Mouse (Mus musculus) midbrain, embryonic 16.5 days (tissue): Measurements from ENCODE around the gene Mapk6. TPM values are rescaled to one million over a fixed set of nuclear protein-coding genes. Genes with fewer than 3 reads are reported as not detected.

Source experiments
- ATAC-seq: fragments of 200-750 bp; cut with Nextera tagmentation; 2 replicates; pipeline ENCODE4 v1.8.0; 2017; ENCODE audit warnings: moderate TSS enrichment
- H3K27ac ChIP-seq: fragments of 300-500 bp; sonication (generic); 2 replicates; pipeline ENCODE4 v1.5.1; 2014; ENCODE audit warnings: mild to moderate bottlenecking, low read length, mixed read lengths
- H3K27me3 ChIP-seq: fragments of 300-500 bp; sonication (generic); 2 replicates; pipeline ENCODE4 v1.6.1; 2014; ENCODE audit warnings: low read depth, low read length, mixed read lengths; ENCODE audit not compliant: control insufficient read depth, insufficient read depth
- H3K36me3 ChIP-seq: fragments of 300-500 bp; sonication (generic); 2 replicates; pipeline ENCODE4 v1.6.1; 2014; ENCODE audit warnings: mild to moderate bottlenecking, low read length, moderate library complexity, mixed read lengths; ENCODE audit not compliant: control insufficient read depth, insufficient read depth
- H3K4me1 ChIP-seq: fragments of 300-500 bp; sonication (generic); 2 replicates; pipeline ENCODE4 v1.6.1; 2014; ENCODE audit warnings: mild to moderate bottlenecking, low read length, mixed read lengths; ENCODE audit not compliant: control insufficient read depth, insufficient read depth
- H3K4me2 ChIP-seq: fragments of 300-500 bp; sonication (generic); 2 replicates; pipeline ENCODE4 v1.6.1; 2014; ENCODE audit warnings: mild to moderate bottlenecking, low read length, mixed read lengths
- H3K4me3 ChIP-seq: fragments of 300-500 bp; sonication (generic); 2 replicates; pipeline ENCODE4 v1.5.1; 2014; ENCODE audit warnings: low read depth, mild to moderate bottlenecking, low read length, moderate library complexity, mixed read lengths
- H3K9ac ChIP-seq: fragments of 300-500 bp; sonication (generic); 2 replicates; pipeline ENCODE4 v1.6.1; 2014; ENCODE audit warnings: low read depth, low read length, mixed read lengths
- H3K9me3 ChIP-seq: fragments of 300-500 bp; sonication (generic); replicated peaks from 2 replicates; pipeline ENCODE4 v1.6.1; 2014; ENCODE audit warnings: mild to moderate bottlenecking, low read length, mixed read lengths; ENCODE audit not compliant: control insufficient read depth, poor library complexity, severe bottlenecking
- WGBS: fragments of 180-500 bp; shearing (Covaris S2); extraction: QIAGEN DNeasy Blood & Tissue Kit; methylation state at CpG from one replicate; pipeline ENCODE4 v1.1.7; 2014; 5-methylcytosine and 5-hydroxymethylcytosine counted together
- polyA plus RNA-seq: library from polyadenylated mRNA; unstranded; fragments of >200 nt; fragmentation: Nextera tagmentation; extraction: Ambion mirVana; gene quantifications from 2 replicates; pipeline ENCODE4 v1.2.1, GENCODE M21; 2015

Mapk6 gene
- polyA plus RNA-seq, 1 experiment from 2014 or later, result 147 TPM

- Histone ChIP-seq H3K9ac (no peak overlapping the region), H3K4me2 (no peak overlapping the region), H3K36me3 (no peaks in the 10 kb centered on the region), H3K9me3 (no peaks in the 10 kb centered on the region), H3K4me1 (no peaks in the 10 kb centered on the region), H3K27ac (no peak overlapping the region), H3K27me3 (no peaks in the 10 kb centered on the region), H3K4me3 (no peak overlapping the region)
- ATAC-seq, result no peak
- 81% methylated on average over 9 of the region's 9 CpGs for WGBS
These were observed 52.6 kb downstream of the Mapk6 start for GRCm38 (mm10) chr9:75357087-75357654.

- WGBS, result 90% methylated on average over 4 of the region's 4 CpGs
- Histone ChIP-seq H3K27me3 (no peaks in the 10 kb centered on the region), H3K9ac (no peak overlapping the region), H3K4me3 (no peak overlapping the region), H3K9me3 (no peaks in the 10 kb centered on the region), H3K27ac (no peak overlapping the region), H3K4me2 (no peak overlapping the region), H3K4me1 (no peaks in the 10 kb centered on the region), H3K36me3 (no peaks in the 10 kb centered on the region)
- ATAC-seq, result no peak
These were observed 54.0 kb downstream of the Mapk6 start for GRCm38 (mm10) chr9:75355783-75356182.

- Histone ChIP-seq H3K4me2 (no peak overlapping the region), H3K4me3 (no peak overlapping the region), H3K27me3 (no peaks in the 10 kb centered on the region), H3K4me1 (no peaks in the 10 kb centered on the region), H3K27ac (no peak overlapping the region), H3K9ac (no peak overlapping the region), H3K36me3 (no peaks in the 10 kb centered on the region), H3K9me3 (no peaks in the 10 kb centered on the region)
- no peak for ATAC-seq
- 73% methylated on average over 8 of the region's 8 CpGs for WGBS
These were observed 56.7 kb downstream of the Mapk6 start for GRCm38 (mm10) chr9:75353094-75353493.

GRCm38 (mm10) chr9:75348641-75349040, 61.2 kb downstream of the Mapk6 start:
- ATAC-seq, result no peak
- Histone ChIP-seq H3K4me2 (no peak overlapping the region), H3K9me3 (no peaks in the 10 kb centered on the region), H3K9ac (no peak overlapping the region), H3K36me3 (peaks cover 13% of the 10 kb centered on the region), H3K4me3 (no peak overlapping the region), H3K27ac (no peak overlapping the region), H3K4me1 (no peaks in the 10 kb centered on the region), H3K27me3 (no peaks in the 10 kb centered on the region)
- 57% methylated on average over 3 of the region's 3 CpGs for WGBS

- no peaks in the 10 kb centered on the region for H3K4me1 ChIP-seq
- 92% methylated on average over 17 of the region's 17 CpGs for WGBS
- no peak overlapping the region for H3K9ac ChIP-seq
- H3K9me3 ChIP-seq, result no peaks in the 10 kb centered on the region
- H3K36me3 ChIP-seq, result peaks cover 17% of the 10 kb centered on the region
- no peak for ATAC-seq
- H3K27ac ChIP-seq, result no peak overlapping the region
- no peak overlapping the region for H3K4me3 ChIP-seq
- H3K27me3 ChIP-seq, result no peaks in the 10 kb centered on the region
- H3K4me2 ChIP-seq, result no peak overlapping the region
These were observed 61.7 kb downstream of the Mapk6 start for GRCm38 (mm10) chr9:75348066-75348465.

GRCm38 (mm10) chr9:75347458-75347857, 62.3 kb downstream of the Mapk6 start, which contains the start of gene Bcl2l10:
Gene Bcl2l10 (plus strand): TSS chr9:75347758.
- Histone ChIP-seq H3K4me3 (no peak within 1 kb of the TSS), H3K4me1 (no peaks in the 10 kb centered on the region), H3K27ac (no peak within 1 kb of the TSS), H3K4me2 (no peak within 1 kb of the TSS), H3K9ac (no peak within 1 kb of the TSS), H3K36me3 (peaks cover 21% of the 10 kb centered on the region), H3K9me3 (no peaks in the 10 kb centered on the region), H3K27me3 (no peaks in the 10 kb centered on the region)
- 93% methylated on average over 5 of the region's 5 CpGs for WGBS
- no peak for ATAC-seq

- ATAC-seq, result no peak
- no peak overlapping the region for H3K9ac ChIP-seq
- no peaks in the 10 kb centered on the region for H3K27me3 ChIP-seq
- no peaks in the 10 kb centered on the region for H3K9me3 ChIP-seq
- H3K4me3 ChIP-seq, result no peak overlapping the region
- no peak overlapping the region for H3K27ac ChIP-seq
- WGBS, result 89% methylated on average over 4 of the region's 4 CpGs
- H3K36me3 ChIP-seq, result peaks cover 43% of the 10 kb centered on the region
- no peaks in the 10 kb centered on the region for H3K4me1 ChIP-seq
- H3K4me2 ChIP-seq, result no peak overlapping the region
These were observed 67.4 kb downstream of the Mapk6 start for GRCm38 (mm10) chr9:75342433-75342832.

GRCm38 (mm10) chr9:75338016-75338415, 71.8 kb downstream of the Mapk6 start:
- H3K27me3 ChIP-seq, result no peaks in the 10 kb centered on the region
- no peak overlapping the region for H3K4me2 ChIP-seq
- no peaks in the 10 kb centered on the region for H3K9me3 ChIP-seq
- ATAC-seq, result no peak
- no peak overlapping the region for H3K9ac ChIP-seq
- H3K4me3 ChIP-seq, result no peak overlapping the region
- no peaks in the 10 kb centered on the region for H3K4me1 ChIP-seq
- WGBS, result 92% methylated on average over 6 of the region's 6 CpGs
- no peak overlapping the region for H3K27ac ChIP-seq
- peaks cover 48% of the 10 kb centered on the region for H3K36me3 ChIP-seq

- Histone ChIP-seq H3K9me3 (no peaks in the 10 kb centered on the region), H3K9ac (no peak overlapping the region), H3K4me2 (no peak overlapping the region), H3K27ac (no peak overlapping the region), H3K4me3 (no peak overlapping the region), H3K27me3 (no peaks in the 10 kb centered on the region), H3K36me3 (peaks cover 35% of the 10 kb centered on the region), H3K4me1 (no peaks in the 10 kb centered on the region)
- 85% methylated on average over 4 of the region's 4 CpGs for WGBS
- no peak for ATAC-seq
These were observed 75.4 kb downstream of the Mapk6 start for GRCm38 (mm10) chr9:75334440-75334839.
